Mouse (Mus musculus): ENCODE measurements at regions not wholly inside any gene's neighbourhood (a gene's known extent, or its start where the extent isn't known, plus 50 kb on each side); places are given as distances from the start of the nearest gene placed in this dataset.

DNA sequence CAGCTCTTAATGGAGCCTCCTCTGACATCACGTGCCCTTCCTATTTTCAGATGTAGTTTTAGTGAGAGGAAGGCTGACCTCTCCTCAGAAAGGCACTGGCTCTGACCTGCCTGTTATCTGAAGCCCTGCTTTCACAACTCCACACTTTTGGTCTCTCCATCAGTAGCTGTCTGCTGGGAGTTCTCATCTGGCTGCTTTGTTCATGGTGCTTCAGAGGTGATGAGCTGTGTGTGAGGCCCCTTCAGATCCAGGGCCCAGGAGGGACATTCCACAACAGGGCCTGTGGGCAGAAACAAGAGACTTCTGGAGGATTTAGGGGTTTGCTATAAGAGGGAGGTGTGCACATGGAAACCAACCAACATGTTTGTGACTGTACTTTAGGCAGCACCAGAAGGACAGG, 50.8 kb upstream of the Fhl2 start:
- H3K4me3 ChIP-seq (ENCODE audit: low read depth, low read length), result no peak overlapping the region
- H3K9me3 ChIP-seq (replicated peaks; ENCODE audit: control insufficient read depth, low read length), result no peaks in the 10 kb centered on the region
- no peaks in the 10 kb centered on the region for H3K27me3 ChIP-seq (ENCODE audit: control insufficient read depth, insufficient read depth, low read depth, low read length)
- H3K9ac ChIP-seq (ENCODE audit: low read depth, low read length), result no peak overlapping the region
- no peaks in the 10 kb centered on the region for H3K36me3 ChIP-seq (ENCODE audit: control insufficient read depth, insufficient read depth)
- H3K4me2 ChIP-seq (ENCODE audit: low read depth, low read length), result no peak overlapping the region
- no peak for ATAC-seq (ENCODE audit: low read depth)
- no peaks in the 10 kb centered on the region for H3K4me1 ChIP-seq (ENCODE audit: control insufficient read depth, low read depth, low read length)
- 56% methylated on average over 1 of the region's 1 CpGs for WGBS (ENCODE audit: insufficient replicate concordance)
- H3K27ac ChIP-seq (ENCODE audit: low read length), result no peak overlapping the region

DNA sequence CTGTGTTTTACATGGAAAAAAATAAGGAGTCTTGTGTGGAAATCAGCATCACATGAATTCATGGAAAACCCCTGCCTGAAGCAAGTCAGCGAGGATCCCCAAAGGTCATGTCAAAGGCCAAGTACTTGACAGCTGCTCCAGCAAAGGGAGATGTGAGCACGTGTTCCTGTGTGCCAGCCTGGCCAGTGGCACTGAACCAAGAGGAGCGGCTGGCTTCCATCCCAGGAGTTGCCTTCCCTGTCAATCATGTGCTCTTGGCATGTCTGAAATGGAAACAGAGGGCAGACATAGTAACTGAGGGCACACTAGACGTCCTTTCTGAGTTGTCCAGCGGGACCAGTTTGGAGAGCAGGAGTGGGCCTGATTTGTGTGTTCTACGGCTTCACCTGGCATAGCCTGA, 53.5 kb upstream of the Fhl2 start:
- Histone ChIP-seq H3K27me3 (ENCODE audit: control insufficient read depth, insufficient read depth, low read depth, low read length) (no peaks in the 10 kb centered on the region), H3K4me2 (ENCODE audit: low read depth, low read length) (no peak overlapping the region), H3K4me1 (ENCODE audit: control insufficient read depth, low read depth, low read length) (no peaks in the 10 kb centered on the region), H3K4me3 (ENCODE audit: low read depth, low read length) (no peak overlapping the region), H3K9ac (ENCODE audit: low read depth, low read length) (no peak overlapping the region), H3K27ac (ENCODE audit: low read length) (no peak overlapping the region), H3K9me3 (replicated peaks; ENCODE audit: control insufficient read depth, low read length) (no peaks in the 10 kb centered on the region), H3K36me3 (ENCODE audit: control insufficient read depth, insufficient read depth) (no peaks in the 10 kb centered on the region)
- 67% methylated on average over 6 of the region's 6 CpGs for WGBS (ENCODE audit: insufficient replicate concordance)
- no peak for ATAC-seq (ENCODE audit: low read depth)

DNA sequence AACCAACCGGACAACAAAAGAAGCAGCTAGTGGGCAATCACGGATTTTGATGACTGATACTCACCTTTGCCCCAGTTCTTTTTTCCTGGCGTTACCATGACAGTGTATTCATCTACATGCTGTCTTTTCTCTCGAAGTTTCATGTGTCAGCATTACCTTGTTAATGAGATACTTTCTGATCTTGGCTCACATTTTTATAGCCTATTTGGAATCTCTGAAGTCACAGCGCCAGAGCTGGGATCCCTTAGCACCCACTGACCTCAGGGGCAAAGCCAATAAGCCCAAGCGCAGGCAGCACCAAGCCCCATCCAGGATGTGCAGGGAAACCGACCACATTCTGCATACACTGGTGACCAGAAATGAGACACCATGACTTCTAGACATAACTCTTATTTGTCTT, 54.6 kb upstream of the Fhl2 start:
- no peaks in the 10 kb centered on the region for H3K27me3 ChIP-seq (ENCODE audit: control insufficient read depth, insufficient read depth, low read depth, low read length)
- 62% methylated on average over 7 of the region's 7 CpGs for WGBS (ENCODE audit: insufficient replicate concordance)
- no peak overlapping the region for H3K9ac ChIP-seq (ENCODE audit: low read depth, low read length)
- no peaks in the 10 kb centered on the region for H3K9me3 ChIP-seq (replicated peaks; ENCODE audit: control insufficient read depth, low read length)
- H3K36me3 ChIP-seq (ENCODE audit: control insufficient read depth, insufficient read depth), result no peaks in the 10 kb centered on the region
- ATAC-seq (ENCODE audit: low read depth), result no peak
- H3K4me2 ChIP-seq (ENCODE audit: low read depth, low read length), result no peak overlapping the region
- H3K27ac ChIP-seq (ENCODE audit: low read length), result no peak overlapping the region
- no peak overlapping the region for H3K4me3 ChIP-seq (ENCODE audit: low read depth, low read length)
- no peaks in the 10 kb centered on the region for H3K4me1 ChIP-seq (ENCODE audit: control insufficient read depth, low read depth, low read length)

DNA sequence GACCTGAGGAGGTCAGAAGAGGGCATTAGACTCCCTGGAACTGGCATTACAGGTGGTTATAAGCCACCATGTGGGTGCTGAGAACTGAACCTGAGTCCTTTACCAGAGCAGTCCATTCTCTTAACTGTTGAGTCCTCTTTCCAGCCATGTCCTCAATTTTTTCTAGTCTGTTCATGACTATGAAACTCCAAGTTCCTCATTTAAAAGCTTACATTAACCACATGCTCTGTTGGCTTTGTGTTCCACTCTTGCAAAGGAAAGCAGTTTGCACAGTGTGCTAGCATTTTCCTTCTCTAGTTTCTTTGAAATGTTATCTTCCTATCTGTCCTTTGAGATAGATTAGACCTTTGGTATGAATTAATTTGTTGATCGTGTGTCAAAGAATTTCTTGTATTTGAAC, 57.3 kb upstream of the Fhl2 start:
- H3K9me3 ChIP-seq (replicated peaks; ENCODE audit: control insufficient read depth, low read length), result no peaks in the 10 kb centered on the region
- H3K4me1 ChIP-seq (ENCODE audit: control insufficient read depth, low read depth, low read length), result no peaks in the 10 kb centered on the region
- no peak overlapping the region for H3K27ac ChIP-seq (ENCODE audit: low read length)
- ATAC-seq (ENCODE audit: low read depth), result no peak
- no peak overlapping the region for H3K9ac ChIP-seq (ENCODE audit: low read depth, low read length)
- 61% methylated on average over 1 of the region's 1 CpGs for WGBS (ENCODE audit: insufficient replicate concordance)
- H3K36me3 ChIP-seq (ENCODE audit: control insufficient read depth, insufficient read depth), result no peaks in the 10 kb centered on the region
- no peaks in the 10 kb centered on the region for H3K27me3 ChIP-seq (ENCODE audit: control insufficient read depth, insufficient read depth, low read depth, low read length)
- no peak overlapping the region for H3K4me2 ChIP-seq (ENCODE audit: low read depth, low read length)
- H3K4me3 ChIP-seq (ENCODE audit: low read depth, low read length), result no peak overlapping the region

DNA sequence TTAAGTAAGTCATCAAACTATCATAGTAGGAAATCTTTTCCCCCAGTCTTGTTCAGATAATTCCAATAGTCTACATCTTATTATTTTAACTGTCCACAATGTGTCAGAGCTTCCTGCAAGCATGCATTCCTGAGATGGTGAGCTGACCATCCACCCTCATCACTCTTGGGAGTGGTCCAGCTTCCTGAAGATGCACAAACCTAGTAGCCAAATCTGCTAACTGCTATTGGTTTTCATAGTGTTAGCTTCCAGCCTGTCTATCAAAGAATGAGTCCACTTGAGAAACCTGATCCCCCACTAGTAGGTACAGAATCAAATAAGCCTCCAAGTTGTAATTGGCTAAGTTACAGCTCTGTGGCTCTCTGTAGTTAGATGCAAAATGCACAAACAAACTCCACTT, 59.3 kb upstream of the Fhl2 start:
- no peak overlapping the region for H3K9ac ChIP-seq (ENCODE audit: low read depth, low read length)
- no peaks in the 10 kb centered on the region for H3K27me3 ChIP-seq (ENCODE audit: control insufficient read depth, insufficient read depth, low read depth, low read length)

DNA sequence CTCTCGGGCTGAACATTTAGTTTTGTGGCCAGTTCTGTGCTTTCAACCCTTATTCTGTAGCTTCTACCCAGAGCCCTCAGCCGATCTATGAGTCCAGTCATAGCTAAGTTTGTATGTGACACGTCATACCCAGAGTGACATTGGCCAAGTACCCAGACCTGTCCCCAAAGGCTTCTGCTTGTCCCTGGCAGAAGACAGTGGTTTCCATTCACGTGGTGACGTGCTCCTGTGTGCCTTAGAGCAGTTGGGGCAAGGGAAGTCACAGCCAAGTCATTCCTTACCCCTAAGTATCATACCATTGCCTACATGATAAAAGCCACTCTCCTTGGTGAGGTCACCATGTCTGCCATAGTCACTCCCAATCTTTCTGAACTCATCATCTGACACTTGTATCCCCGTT, 61.1 kb upstream of the Fhl2 start:
- H3K4me2 ChIP-seq (ENCODE audit: low read depth, low read length), result no peak overlapping the region
- H3K27me3 ChIP-seq (ENCODE audit: control insufficient read depth, insufficient read depth, low read depth, low read length), result no peaks in the 10 kb centered on the region
- no peak for ATAC-seq (ENCODE audit: low read depth)
- no peaks in the 10 kb centered on the region for H3K9me3 ChIP-seq (replicated peaks; ENCODE audit: control insufficient read depth, low read length)
- 55% methylated on average over 6 of the region's 6 CpGs for WGBS (ENCODE audit: insufficient replicate concordance)
- H3K36me3 ChIP-seq (ENCODE audit: control insufficient read depth, insufficient read depth), result no peaks in the 10 kb centered on the region
- H3K9ac ChIP-seq (ENCODE audit: low read depth, low read length), result no peak overlapping the region
- H3K4me3 ChIP-seq (ENCODE audit: low read depth, low read length), result no peak overlapping the region
- no peaks in the 10 kb centered on the region for H3K4me1 ChIP-seq (ENCODE audit: control insufficient read depth, low read depth, low read length)
- H3K27ac ChIP-seq (ENCODE audit: low read length), result no peak overlapping the region

More for the DNA sequence above, 59.3 kb upstream of the Fhl2 start:
- H3K9me3 ChIP-seq (replicated peaks; ENCODE audit: control insufficient read depth, low read length), result no peaks in the 10 kb centered on the region
- H3K36me3 ChIP-seq (ENCODE audit: control insufficient read depth, insufficient read depth), result no peaks in the 10 kb centered on the region
- no peak overlapping the region for H3K4me2 ChIP-seq (ENCODE audit: low read depth, low read length)
- no peak overlapping the region for H3K27ac ChIP-seq (ENCODE audit: low read length)
- no peaks in the 10 kb centered on the region for H3K4me1 ChIP-seq (ENCODE audit: control insufficient read depth, low read depth, low read length)
- no peak overlapping the region for H3K4me3 ChIP-seq (ENCODE audit: low read depth, low read length)
- no peak for ATAC-seq (ENCODE audit: low read depth)

DNA sequence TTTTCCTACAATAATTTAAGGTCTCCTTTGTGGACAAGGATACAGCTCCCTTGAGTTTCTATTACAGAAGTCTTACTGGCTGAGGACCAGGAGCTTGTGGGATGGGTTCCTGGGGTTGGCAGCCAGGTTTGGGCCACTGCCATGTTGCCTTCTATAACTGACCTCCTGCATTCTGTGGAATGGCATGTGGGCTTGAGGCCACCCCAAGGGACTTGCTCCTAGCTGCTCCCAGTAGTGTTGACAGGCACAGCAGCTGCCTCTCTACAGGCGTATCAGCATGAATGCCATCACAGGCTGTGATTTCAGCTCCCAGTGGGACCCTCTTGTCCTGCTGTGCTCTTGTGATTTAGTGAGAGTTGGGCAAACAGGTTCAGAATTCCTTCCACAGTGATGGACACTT, 63.1 kb upstream of the Fhl2 start:
- H3K4me2 ChIP-seq (ENCODE audit: low read depth, low read length), result no peak overlapping the region
- 67% methylated on average over 1 of the region's 1 CpGs for WGBS (ENCODE audit: insufficient replicate concordance)

DNA sequence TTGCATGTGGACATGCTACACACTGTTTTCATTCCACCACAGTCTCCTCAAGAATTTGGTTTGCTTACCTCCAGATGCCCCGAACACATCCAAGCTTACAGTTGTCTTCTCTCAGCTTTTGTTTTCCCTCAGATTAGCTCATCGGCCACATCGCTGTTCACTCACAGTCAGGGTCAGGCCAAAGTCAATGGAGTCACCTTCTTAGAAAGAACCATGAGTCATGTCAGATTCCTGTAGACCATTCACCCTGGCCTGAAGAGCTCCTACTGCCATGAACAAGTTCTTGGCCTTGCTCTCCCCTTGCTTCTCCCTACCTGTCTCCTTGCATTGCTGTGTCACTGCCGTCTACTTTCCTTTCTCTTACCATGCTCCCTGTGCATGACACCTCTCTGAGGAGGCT, 63.7 kb upstream of the Fhl2 start:
- H3K4me3 ChIP-seq (ENCODE audit: low read depth, low read length), result no peak overlapping the region
- ATAC-seq (ENCODE audit: low read depth), result no peak
- H3K4me2 ChIP-seq (ENCODE audit: low read depth, low read length), result no peak overlapping the region
- H3K9me3 ChIP-seq (replicated peaks; ENCODE audit: control insufficient read depth, low read length), result no peaks in the 10 kb centered on the region
- no peaks in the 10 kb centered on the region for H3K27me3 ChIP-seq (ENCODE audit: control insufficient read depth, insufficient read depth, low read depth, low read length)
- H3K36me3 ChIP-seq (ENCODE audit: control insufficient read depth, insufficient read depth), result no peaks in the 10 kb centered on the region
- H3K4me1 ChIP-seq (ENCODE audit: control insufficient read depth, low read depth, low read length), result no peaks in the 10 kb centered on the region
- 67% methylated on average over 4 of the region's 4 CpGs for WGBS (ENCODE audit: insufficient replicate concordance)
- no peak overlapping the region for H3K9ac ChIP-seq (ENCODE audit: low read depth, low read length)
- no peak overlapping the region for H3K27ac ChIP-seq (ENCODE audit: low read length)

More for the DNA sequence above, 63.1 kb upstream of the Fhl2 start:
- ATAC-seq (ENCODE audit: low read depth), result no peak
- Histone ChIP-seq H3K27ac (ENCODE audit: low read length) (no peak overlapping the region), H3K9ac (ENCODE audit: low read depth, low read length) (no peak overlapping the region), H3K27me3 (ENCODE audit: control insufficient read depth, insufficient read depth, low read depth, low read length) (no peaks in the 10 kb centered on the region), H3K36me3 (ENCODE audit: control insufficient read depth, insufficient read depth) (no peaks in the 10 kb centered on the region), H3K4me3 (ENCODE audit: low read depth, low read length) (no peak overlapping the region), H3K9me3 (replicated peaks; ENCODE audit: control insufficient read depth, low read length) (no peaks in the 10 kb centered on the region), H3K4me1 (ENCODE audit: control insufficient read depth, low read depth, low read length) (no peaks in the 10 kb centered on the region)

DNA sequence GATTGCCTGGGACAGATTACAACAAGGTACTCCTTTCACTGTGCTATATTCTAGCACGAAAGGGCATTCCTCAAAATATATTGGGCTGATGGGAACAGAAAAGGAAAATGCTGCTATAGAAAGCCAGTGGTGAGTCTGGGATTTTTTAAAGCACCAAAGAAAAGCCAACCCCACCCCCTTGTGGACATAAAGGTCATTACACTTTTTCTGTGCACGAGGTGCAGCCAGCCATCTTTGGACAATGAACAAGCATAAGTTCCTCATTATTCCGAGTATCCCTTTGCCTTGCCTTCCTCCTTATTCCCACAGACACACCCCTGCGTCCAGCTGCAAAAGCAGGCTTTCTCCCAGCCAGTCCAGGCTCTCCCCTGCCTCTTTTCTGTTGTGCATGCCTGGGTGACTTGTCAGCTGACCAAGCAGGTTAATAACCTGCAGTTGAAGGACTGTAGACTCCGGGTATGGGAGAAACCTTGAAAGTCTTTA, 67.7 kb upstream of the Fhl2 start:
- no peak overlapping the region for H3K9ac ChIP-seq (ENCODE audit: low read depth, low read length)
- no peak for ATAC-seq (ENCODE audit: low read depth)
- H3K4me3 ChIP-seq (ENCODE audit: low read depth, low read length), result no peak overlapping the region
- no peak overlapping the region for H3K4me2 ChIP-seq (ENCODE audit: low read depth, low read length)
- 12% methylated on average over 5 of the region's 5 CpGs for WGBS (ENCODE audit: insufficient replicate concordance)
- no peaks in the 10 kb centered on the region for H3K9me3 ChIP-seq (replicated peaks; ENCODE audit: control insufficient read depth, low read length)
- no peaks in the 10 kb centered on the region for H3K4me1 ChIP-seq (ENCODE audit: control insufficient read depth, low read depth, low read length)
- no peak overlapping the region for H3K27ac ChIP-seq (ENCODE audit: low read length)
- no peaks in the 10 kb centered on the region for H3K27me3 ChIP-seq (ENCODE audit: control insufficient read depth, insufficient read depth, low read depth, low read length)
- H3K36me3 ChIP-seq (ENCODE audit: control insufficient read depth, insufficient read depth), result no peaks in the 10 kb centered on the region
